Mouse (Mus musculus) liver, postnatal 0 days (tissue): ENCODE data around the gene Sfxn2.

Source experiments
- CTCF ChIP-seq: sonication (generic); IDR thresholded peaks from 2 replicates; pipeline ENCODE4 v1.5.1; 2016; ENCODE audit warnings: antibody characterized with exemption, low read depth
- EP300 ChIP-seq: IDR thresholded peaks from 2 replicates; pipeline ENCODE4 v1.6.1; 2016; ENCODE audit warnings: antibody characterized with exemption, low read depth, mild to moderate bottlenecking

GRCm38 (mm10) chr19:46643236-46643635, 70.1 kb downstream of the Sfxn2 start:
- TF ChIP-seq CTCF (no peak), EP300 (no peak)
